Mouse (Mus musculus) thymus, adult 2 months (tissue): ENCODE results near the gene Trim26. TPM values are rescaled to one million over a fixed set of nuclear protein-coding genes. Genes with fewer than 3 reads are reported as not detected.

ENCODE experiments used
- DNase-seq: peaks from one replicate; pipeline ENCODE4 v3.0.0; 2021
- H3K27ac ChIP-seq: fragments of 200-500 bp; 2 replicates; pipeline ENCODE4 v1.5.1; 2012; ENCODE audit warnings: low read length, control low read depth; ENCODE audit not compliant: control insufficient read depth, insufficient read depth
- H3K27me3 ChIP-seq: fragments of 200-500 bp; 2 replicates; pipeline ENCODE4 v1.6.1; 2012; ENCODE audit warnings: mild to moderate bottlenecking, low read length, moderate library complexity, mixed read lengths; ENCODE audit not compliant: control insufficient read depth, insufficient read depth
- H3K36me3 ChIP-seq: fragments of 200-500 bp; 2 replicates; pipeline ENCODE4 v1.6.1; 2012; ENCODE audit warnings: mild to moderate bottlenecking, low read length, moderate library complexity; ENCODE audit not compliant: control insufficient read depth, insufficient read depth
- H3K4me1 ChIP-seq: fragments of 200-500 bp; replicated peaks from 2 replicates; pipeline ENCODE4 v1.6.1; 2012; ENCODE audit warnings: low read length; ENCODE audit not compliant: control insufficient read depth, insufficient read depth
- H3K4me3 ChIP-seq: fragments of 200-500 bp; 2 replicates; pipeline ENCODE4 v1.5.1; 2012; ENCODE audit warnings: mild to moderate bottlenecking, low read length, control low read depth, moderate library complexity; ENCODE audit not compliant: control insufficient read depth, insufficient read depth
- CTCF ChIP-seq: fragments of 200-500 bp; IDR thresholded peaks from 2 replicates; pipeline ENCODE4 v1.5.1; 2012; ENCODE audit warnings: mild to moderate bottlenecking, control low read depth, low read length, moderate library complexity, borderline replicate concordance; ENCODE audit not compliant: control insufficient read depth, poor library complexity, insufficient read depth; ENCODE audit errors: extremely low read depth
- POLR2A ChIP-seq: fragments of 200-500 bp; IDR thresholded peaks from 2 replicates; pipeline ENCODE4 v1.6.1; 2012; ENCODE audit warnings: mild to moderate bottlenecking, low read length, control low read depth, moderate library complexity; ENCODE audit not compliant: control insufficient read depth, poor library complexity, insufficient read depth; ENCODE audit errors: extremely low read depth
- WGBS: fragments of 180-500 bp; shearing (Covaris S2); methylation state at CpG from one replicate; pipeline ENCODE4 v1.1.7; 2018; 5-methylcytosine and 5-hydroxymethylcytosine counted together
- polyA plus RNA-seq: library from polyadenylated mRNA; depleted of rRNA; stranded (reverse); fragments of >200 nt; gene quantifications from 2 replicates; pipeline ENCODE4 v1.2.3, GENCODE M21; 2012

Trim26 gene
- polyA plus RNA-seq, 1 experiment: 39.9 TPM

DNA sequence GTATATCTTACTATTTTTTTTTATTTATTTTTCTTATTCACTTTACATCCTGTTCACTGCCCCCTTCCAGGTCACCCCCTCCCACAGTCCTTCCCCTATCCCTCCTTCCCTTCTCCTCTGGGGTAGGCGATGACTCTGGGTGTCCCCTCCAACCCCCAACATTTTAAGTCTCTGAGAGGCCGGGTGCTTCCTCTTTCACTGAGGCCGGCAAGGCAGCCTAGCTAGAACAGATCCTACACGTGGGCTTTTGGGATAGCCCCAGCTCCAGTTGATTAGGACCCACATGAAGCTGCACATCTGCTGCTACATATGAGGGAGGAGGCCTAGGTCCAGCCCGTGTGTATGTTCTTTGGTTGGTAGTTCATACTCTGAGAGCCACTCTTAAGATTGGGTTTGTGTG lies 2.1 kb downstream of the Trim26 start:
- H3K27me3 ChIP-seq: no peaks in the 10 kb centered on the region
- no peak for DNase-seq
- H3K27ac ChIP-seq: no peak overlapping the region
- peaks cover 8% of the 10 kb centered on the region for H3K4me1 ChIP-seq
- WGBS: 52% methylated on average over 5 of the region's 5 CpGs
- H3K36me3 ChIP-seq: no peaks in the 10 kb centered on the region
- no peak overlapping the region for H3K4me3 ChIP-seq
- TF ChIP-seq CTCF (no peak), POLR2A (no peak)

DNA sequence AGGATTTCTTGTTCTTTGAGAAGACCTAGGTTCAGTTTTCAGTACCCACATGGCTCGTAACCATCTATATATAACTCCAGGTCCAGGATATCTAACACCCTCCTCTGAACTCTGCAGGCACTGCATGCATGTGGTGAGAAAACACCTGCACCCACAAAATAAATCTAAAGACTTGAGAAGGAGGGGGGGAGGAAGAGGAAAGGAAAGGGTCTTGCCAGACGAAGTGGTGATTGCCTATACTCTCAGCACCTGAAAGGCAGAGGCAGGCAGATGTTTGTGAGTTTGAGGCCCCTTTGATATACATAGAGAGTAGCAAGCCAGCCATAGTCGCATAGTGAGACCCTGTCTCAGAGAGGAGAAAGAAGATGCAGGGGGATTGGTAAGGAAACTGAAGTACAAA lies 3.0 kb downstream of the Trim26 start:
- no peaks in the 10 kb centered on the region for H3K27me3 ChIP-seq
- H3K36me3 ChIP-seq: no peaks in the 10 kb centered on the region
- H3K27ac ChIP-seq: no peak overlapping the region
- WGBS: 9% methylated on average over 3 of the region's 3 CpGs
- DNase-seq: peak; percentile 42
- peaks cover 12% of the 10 kb centered on the region for H3K4me1 ChIP-seq
- no peak overlapping the region for H3K4me3 ChIP-seq
- TF ChIP-seq POLR2A (no peak), CTCF (no peak)

DNA sequence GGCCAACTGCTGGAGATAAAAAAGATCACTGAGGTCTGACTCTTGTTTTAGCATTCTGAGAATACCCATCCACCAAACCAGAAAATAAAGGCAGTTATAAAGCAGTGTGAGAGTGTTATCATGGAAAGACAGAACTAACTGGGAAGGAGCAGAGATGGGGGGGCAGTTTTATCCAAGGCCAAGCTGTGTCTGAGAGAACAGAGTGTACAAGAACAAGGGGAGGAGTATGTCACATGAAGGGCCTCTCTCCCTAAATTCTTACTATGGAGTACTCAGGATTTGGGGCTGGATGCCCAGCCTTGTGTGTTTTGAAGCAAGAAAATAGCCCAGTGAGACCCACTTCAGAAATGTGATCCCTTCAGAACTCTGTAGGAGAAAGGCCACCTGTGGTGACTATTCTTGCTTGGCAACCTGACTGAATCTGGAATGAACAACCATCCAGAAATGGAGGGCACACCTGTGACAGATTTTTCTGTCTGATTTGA lies 4.1 kb downstream of the Trim26 start:
- Histone ChIP-seq H3K27ac (no peak overlapping the region), H3K4me1 (peaks cover 11% of the 10 kb centered on the region), H3K4me3 (no peak overlapping the region), H3K36me3 (no peaks in the 10 kb centered on the region), H3K27me3 (no peaks in the 10 kb centered on the region)
- no peak for DNase-seq
- TF ChIP-seq POLR2A: no peak
- no peak for TF ChIP-seq CTCF

DNA sequence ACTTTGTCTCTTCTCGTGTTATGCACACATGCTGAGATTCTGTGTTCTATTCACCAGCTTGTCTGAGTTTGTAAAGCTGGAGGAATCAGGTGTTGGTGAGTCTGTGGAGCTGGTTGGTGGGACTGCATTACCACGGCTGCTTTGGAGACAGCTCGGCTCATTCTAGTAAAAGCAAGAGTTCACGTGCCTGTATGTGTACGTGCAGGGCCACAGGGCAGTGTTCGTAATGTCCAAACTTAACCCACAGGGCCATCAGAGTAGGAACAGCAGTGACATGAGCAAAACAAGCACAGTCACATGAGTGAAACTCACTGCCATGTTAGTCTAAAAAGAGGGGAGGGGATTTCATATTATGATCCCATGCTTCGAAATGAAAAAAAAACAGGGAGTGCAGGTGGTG lies 6.8 kb downstream of the Trim26 start:
- H3K36me3 ChIP-seq: no peaks in the 10 kb centered on the region
- H3K27me3 ChIP-seq: no peaks in the 10 kb centered on the region
- no peak for DNase-seq
- 75% methylated on average over 7 of the region's 7 CpGs for WGBS
- TF ChIP-seq POLR2A (no peak), CTCF (no peak)
- no peak overlapping the region for H3K27ac ChIP-seq
- no peak overlapping the region for H3K4me3 ChIP-seq
- H3K4me1 ChIP-seq: peaks cover 9% of the 10 kb centered on the region

DNA sequence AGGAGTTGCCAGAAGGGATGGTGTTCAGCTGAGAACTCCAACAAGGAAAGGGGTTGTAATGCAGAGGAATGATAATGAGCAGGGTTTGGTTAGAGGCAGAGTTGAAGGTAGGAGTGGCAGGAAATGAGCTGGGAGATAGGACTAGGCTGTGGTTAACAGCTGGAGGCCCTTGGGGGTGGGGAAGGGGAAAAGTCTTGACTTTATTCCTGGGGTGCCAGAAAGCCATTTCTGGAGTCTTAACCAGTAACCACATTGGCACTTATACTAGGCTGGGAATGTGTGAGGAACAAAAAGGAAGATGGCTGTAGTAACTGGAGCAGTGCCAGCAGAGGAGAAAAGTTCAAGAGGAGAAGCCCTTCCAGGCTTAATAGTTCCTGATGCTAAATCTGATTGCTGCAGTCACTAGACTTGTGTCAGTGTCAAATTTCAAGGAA lies 7.4 kb downstream of the Trim26 start:
- DNase-seq: no peak
- H3K27me3 ChIP-seq: no peaks in the 10 kb centered on the region
- H3K36me3 ChIP-seq: no peaks in the 10 kb centered on the region
- H3K4me3 ChIP-seq: no peak overlapping the region
- H3K27ac ChIP-seq: no peak overlapping the region
- H3K4me1 ChIP-seq: peaks cover 6% of the 10 kb centered on the region
- TF ChIP-seq POLR2A (no peak), CTCF (no peak)

DNA sequence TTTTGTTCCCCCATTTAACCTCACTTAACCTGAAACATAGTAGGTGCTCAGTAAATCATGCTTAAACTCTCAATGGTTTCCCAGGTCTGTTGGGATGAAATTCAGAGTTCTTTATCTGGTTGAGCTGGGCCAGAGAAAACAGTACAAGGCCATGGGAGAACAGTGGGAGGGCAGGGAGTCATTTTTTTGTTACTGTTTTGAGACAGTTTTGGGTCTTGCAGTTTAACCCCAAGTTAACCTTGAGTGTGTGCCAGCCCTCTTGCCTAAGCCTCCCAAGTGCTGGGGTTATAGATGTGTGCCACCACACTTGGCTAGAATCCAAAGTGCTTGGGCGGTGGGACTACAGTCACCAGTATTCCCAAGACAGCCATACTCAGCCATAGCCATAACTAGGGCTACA lies 7.8 kb downstream of the Trim26 start:
- DNase-seq: no peak
- no peak overlapping the region for H3K4me3 ChIP-seq

DNA sequence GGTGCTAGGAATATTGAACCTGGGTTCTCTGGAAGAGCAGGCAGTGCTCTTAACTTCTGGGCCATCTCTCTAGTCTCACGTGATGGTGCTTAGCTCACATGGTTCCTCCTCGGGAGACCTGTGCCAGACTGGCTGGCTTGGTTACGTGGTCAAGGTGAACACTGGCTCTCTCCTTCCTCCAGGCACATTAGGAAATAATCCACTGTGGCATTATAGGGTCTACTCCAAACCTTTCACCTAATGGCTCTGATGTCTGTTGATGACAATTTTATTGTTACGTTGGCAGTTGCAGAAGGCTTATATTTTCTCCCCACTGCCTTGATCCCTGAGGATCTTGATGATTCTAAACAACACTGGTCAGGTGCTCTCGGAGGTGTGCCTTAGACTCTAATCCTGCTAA lies 12.0 kb downstream of the Trim26 start:
- Histone ChIP-seq H3K4me3 (no peak overlapping the region), H3K36me3 (no peaks in the 10 kb centered on the region), H3K27ac (no peak overlapping the region), H3K27me3 (no peaks in the 10 kb centered on the region), H3K4me1 (peaks cover 4% of the 10 kb centered on the region)
- WGBS: 83% methylated on average over 5 of the region's 5 CpGs
- TF ChIP-seq POLR2A: no peak
- no peak for TF ChIP-seq CTCF
- DNase-seq: no peak

More for the DNA sequence above, 7.8 kb downstream of the Trim26 start:
- H3K27ac ChIP-seq: no peak overlapping the region
- peaks cover 6% of the 10 kb centered on the region for H3K4me1 ChIP-seq
- no peaks in the 10 kb centered on the region for H3K36me3 ChIP-seq
- no peak for TF ChIP-seq POLR2A
- no peak for TF ChIP-seq CTCF
- H3K27me3 ChIP-seq: no peaks in the 10 kb centered on the region
- 82% methylated on average over 1 of the region's 1 CpGs for WGBS
